Mouse (Mus musculus) neural tube, embryonic 12.5 days (tissue): Measurements from ENCODE around the gene Bcl11b. TPM values are rescaled to one million over a fixed set of nuclear protein-coding genes. Genes with fewer than 3 reads are reported as not detected.

ENCODE experiments used
- ATAC-seq: fragments of 200-750 bp; cut with Nextera tagmentation; 2 replicates; pipeline ENCODE4 v1.8.0; 2017; ENCODE audit warnings: low read depth, mild to moderate bottlenecking, moderate TSS enrichment, moderate library complexity; ENCODE audit not compliant: low FRiP score
- H3K27ac ChIP-seq: fragments of 300-500 bp; sonication (generic); 2 replicates; pipeline ENCODE4 v1.5.1; 2016
- H3K27me3 ChIP-seq: fragments of 300-500 bp; sonication (generic); replicated peaks from 2 replicates; pipeline ENCODE4 v1.6.1; 2016; ENCODE audit warnings: mild to moderate bottlenecking
- H3K36me3 ChIP-seq: fragments of 300-500 bp; sonication (generic); 2 replicates; pipeline ENCODE4 v1.6.1; 2016; ENCODE audit warnings: mild to moderate bottlenecking
- H3K4me1 ChIP-seq: fragments of 300-500 bp; sonication (generic); 2 replicates; pipeline ENCODE4 v1.6.1; 2016
- H3K4me2 ChIP-seq: fragments of 300-500 bp; sonication (generic); replicated peaks from 2 replicates; pipeline ENCODE4 v1.6.1; 2016; ENCODE audit warnings: mild to moderate bottlenecking
- H3K4me3 ChIP-seq: fragments of 300-500 bp; sonication (generic); 2 replicates; pipeline ENCODE4 v1.5.1; 2016
- H3K9ac ChIP-seq: fragments of 300-500 bp; sonication (generic); 2 replicates; pipeline ENCODE4 v1.6.1; 2016; ENCODE audit warnings: mild to moderate bottlenecking
- H3K9me3 ChIP-seq: fragments of 300-500 bp; sonication (generic); 2 replicates; pipeline ENCODE4 v1.6.1; 2016; ENCODE audit warnings: mild to moderate bottlenecking
- WGBS: fragments of 180-500 bp; shearing (Covaris S2); methylation state at CpG from one replicate; pipeline ENCODE4 v1.1.7; 2016; 5-methylcytosine and 5-hydroxymethylcytosine counted together
- polyA plus RNA-seq: library from polyadenylated mRNA; unstranded; fragments of >200 nt; fragmentation: Nextera tagmentation; extraction: Ambion mirVana; gene quantifications from 2 replicates; pipeline ENCODE4 v1.2.1, GENCODE M21; 2016

The Bcl11b gene
- polyA plus RNA-seq, 1 experiment from 2014 or later = 25.9 TPM

- Histone ChIP-seq H3K4me1 (peaks cover 35% of the 10 kb centered on the region), H3K27ac (no peak overlapping the region), H3K9me3 (no peaks in the 10 kb centered on the region), H3K36me3 (no peaks in the 10 kb centered on the region), H3K9ac (no peak overlapping the region), H3K27me3 (no peaks in the 10 kb centered on the region), H3K4me2 (no peak overlapping the region), H3K4me3 (no peak overlapping the region)
- no peak for ATAC-seq
- 93% methylated on average over 10 of the region's 10 CpGs for WGBS
Observed at GRCm38 (mm10) chr12:107949416-107949815, 54.0 kb downstream of the Bcl11b start.

- Histone ChIP-seq H3K9ac (no peak overlapping the region), H3K27ac (no peak overlapping the region), H3K4me3 (no peak overlapping the region), H3K4me2 (no peak overlapping the region), H3K9me3 (no peaks in the 10 kb centered on the region), H3K4me1 (peaks cover 17% of the 10 kb centered on the region), H3K27me3 (no peaks in the 10 kb centered on the region), H3K36me3 (no peaks in the 10 kb centered on the region)
- 80% methylated on average over 7 of the region's 7 CpGs for WGBS
- no peak for ATAC-seq
Observed at GRCm38 (mm10) chr12:107942100-107942499, 61.3 kb downstream of the Bcl11b start.

- no peak for ATAC-seq
- H3K9ac ChIP-seq = no peak overlapping the region
- H3K9me3 ChIP-seq = no peaks in the 10 kb centered on the region
- no peaks in the 10 kb centered on the region for H3K36me3 ChIP-seq
- no peak overlapping the region for H3K27ac ChIP-seq
- no peak overlapping the region for H3K4me2 ChIP-seq
- WGBS = 83% methylated on average over 9 of the region's 9 CpGs
- H3K27me3 ChIP-seq = no peaks in the 10 kb centered on the region
- H3K4me1 ChIP-seq = peaks cover 27% of the 10 kb centered on the region
- H3K4me3 ChIP-seq = no peak overlapping the region
Observed at GRCm38 (mm10) chr12:107940774-107941173, 62.6 kb downstream of the Bcl11b start.

GRCm38 (mm10) chr12:107939177-107939576, 64.2 kb downstream of the Bcl11b start:
- H3K9ac ChIP-seq = no peak overlapping the region
- ATAC-seq = no peak
- H3K9me3 ChIP-seq = no peaks in the 10 kb centered on the region
- no peaks in the 10 kb centered on the region for H3K36me3 ChIP-seq
- no peak overlapping the region for H3K27ac ChIP-seq
- H3K4me3 ChIP-seq = no peak overlapping the region
- peaks cover 43% of the 10 kb centered on the region for H3K4me1 ChIP-seq
- H3K4me2 ChIP-seq = no peak overlapping the region
- WGBS = 85% methylated on average over 4 of the region's 4 CpGs
- H3K27me3 ChIP-seq = no peaks in the 10 kb centered on the region

- Histone ChIP-seq H3K36me3 (no peaks in the 10 kb centered on the region), H3K9me3 (no peaks in the 10 kb centered on the region), H3K27me3 (no peaks in the 10 kb centered on the region), H3K4me3 (no peak overlapping the region), H3K4me1 (peaks cover 59% of the 10 kb centered on the region), H3K4me2 (no peak overlapping the region), H3K27ac (no peak overlapping the region), H3K9ac (no peak overlapping the region)
- ATAC-seq = no peak
- WGBS = 81% methylated on average over 5 of the region's 5 CpGs
Observed at GRCm38 (mm10) chr12:107936972-107937371, 66.4 kb downstream of the Bcl11b start.

GRCm38 (mm10) chr12:107936406-107936805, 67.0 kb downstream of the Bcl11b start:
- Histone ChIP-seq H3K36me3 (no peaks in the 10 kb centered on the region), H3K27ac (no peak overlapping the region), H3K9me3 (no peaks in the 10 kb centered on the region), H3K4me3 (no peak overlapping the region), H3K4me1 (peaks cover 64% of the 10 kb centered on the region), H3K9ac (0 out of 2 replicates have a peak overlapping the region, but pooled peaks have one; percentile 1), H3K4me2 (no peak overlapping the region), H3K27me3 (no peaks in the 10 kb centered on the region)
- ATAC-seq = no peak
- WGBS = 86% methylated on average over 7 of the region's 7 CpGs

GRCm38 (mm10) chr12:107934831-107935437, 68.5 kb downstream of the Bcl11b start:
- Histone ChIP-seq H3K9me3 (no peaks in the 10 kb centered on the region), H3K4me2 (peak overlapping the region; percentile 36), H3K36me3 (no peaks in the 10 kb centered on the region), H3K27me3 (no peaks in the 10 kb centered on the region), H3K4me3 (no peak overlapping the region), H3K27ac (peak overlapping the region; percentile 29; the same call in 1 of the 2 replicates), H3K9ac (no peak overlapping the region), H3K4me1 (peaks cover 77% of the 10 kb centered on the region)
- peak; percentile 39 for ATAC-seq
- WGBS = 59% methylated on average over 18 of the region's 19 CpGs

- no peaks in the 10 kb centered on the region for H3K36me3 ChIP-seq
- no peak for ATAC-seq
- H3K27me3 ChIP-seq = no peaks in the 10 kb centered on the region
- H3K9me3 ChIP-seq = no peaks in the 10 kb centered on the region
- H3K4me1 ChIP-seq = peaks cover 85% of the 10 kb centered on the region
- no peak overlapping the region for H3K4me3 ChIP-seq
- no peak overlapping the region for H3K4me2 ChIP-seq
- no peak overlapping the region for H3K9ac ChIP-seq
- no peak overlapping the region for H3K27ac ChIP-seq
- WGBS = 38% methylated on average over 12 of the region's 12 CpGs
Observed at GRCm38 (mm10) chr12:107932140-107932539, 71.3 kb downstream of the Bcl11b start.

- H3K4me2 ChIP-seq = no peak overlapping the region; the same call in 1 of the 2 replicates
- H3K27me3 ChIP-seq = no peaks in the 10 kb centered on the region
- peaks cover 85% of the 10 kb centered on the region for H3K4me1 ChIP-seq
- no peaks in the 10 kb centered on the region for H3K36me3 ChIP-seq
- H3K9ac ChIP-seq = no peak overlapping the region
- no peak overlapping the region for H3K4me3 ChIP-seq
- 74% methylated on average over 5 of the region's 5 CpGs for WGBS
- no peak overlapping the region for H3K27ac ChIP-seq
- H3K9me3 ChIP-seq = no peaks in the 10 kb centered on the region
- ATAC-seq = no peak
Observed at GRCm38 (mm10) chr12:107931476-107931875, 71.9 kb downstream of the Bcl11b start.

GRCm38 (mm10) chr12:107930611-107931350, 72.6 kb downstream of the Bcl11b start:
- WGBS = 70% methylated on average over 28 of the region's 28 CpGs
- no peaks in the 10 kb centered on the region for H3K36me3 ChIP-seq
- no peaks in the 10 kb centered on the region for H3K27me3 ChIP-seq
- H3K9ac ChIP-seq = no peak overlapping the region
- no peak overlapping the region for H3K4me3 ChIP-seq
- 0 out of 2 replicates have a peak overlapping the region, but pooled peaks have one; percentile 0 for H3K4me2 ChIP-seq
- ATAC-seq = no peak
- H3K4me1 ChIP-seq = peaks cover 82% of the 10 kb centered on the region
- H3K27ac ChIP-seq = no peak overlapping the region
- no peaks in the 10 kb centered on the region for H3K9me3 ChIP-seq

- 62% methylated on average over 7 of the region's 7 CpGs for WGBS
- H3K4me1 ChIP-seq = peaks cover 76% of the 10 kb centered on the region
- ATAC-seq = peak; percentile 14; the same call in 1 of the 2 replicates
- H3K4me2 ChIP-seq = peak overlapping the region; percentile 48
- H3K9me3 ChIP-seq = no peaks in the 10 kb centered on the region
- no peak overlapping the region for H3K4me3 ChIP-seq
- H3K9ac ChIP-seq = no peak overlapping the region
- H3K27me3 ChIP-seq = no peaks in the 10 kb centered on the region
- no peaks in the 10 kb centered on the region for H3K36me3 ChIP-seq
- peak overlapping the region; percentile 47 for H3K27ac ChIP-seq
Observed at GRCm38 (mm10) chr12:107928905-107929304, 74.5 kb downstream of the Bcl11b start.

GRCm38 (mm10) chr12:107928464-107928901, 74.9 kb downstream of the Bcl11b start:
- H3K36me3 ChIP-seq = no peaks in the 10 kb centered on the region
- H3K4me1 ChIP-seq = peaks cover 71% of the 10 kb centered on the region
- no peaks in the 10 kb centered on the region for H3K9me3 ChIP-seq
- peak overlapping the region; percentile 48 for H3K4me2 ChIP-seq
- peak overlapping the region; percentile 57 for H3K27ac ChIP-seq
- WGBS = 31% methylated on average over 15 of the region's 15 CpGs
- no peaks in the 10 kb centered on the region for H3K27me3 ChIP-seq
- H3K9ac ChIP-seq = no peak overlapping the region
- peak; percentile 71 for ATAC-seq
- H3K4me3 ChIP-seq = no peak overlapping the region
